ENCODE assay signal across 9 mouse cellular contexts in the genomic region with DNA sequence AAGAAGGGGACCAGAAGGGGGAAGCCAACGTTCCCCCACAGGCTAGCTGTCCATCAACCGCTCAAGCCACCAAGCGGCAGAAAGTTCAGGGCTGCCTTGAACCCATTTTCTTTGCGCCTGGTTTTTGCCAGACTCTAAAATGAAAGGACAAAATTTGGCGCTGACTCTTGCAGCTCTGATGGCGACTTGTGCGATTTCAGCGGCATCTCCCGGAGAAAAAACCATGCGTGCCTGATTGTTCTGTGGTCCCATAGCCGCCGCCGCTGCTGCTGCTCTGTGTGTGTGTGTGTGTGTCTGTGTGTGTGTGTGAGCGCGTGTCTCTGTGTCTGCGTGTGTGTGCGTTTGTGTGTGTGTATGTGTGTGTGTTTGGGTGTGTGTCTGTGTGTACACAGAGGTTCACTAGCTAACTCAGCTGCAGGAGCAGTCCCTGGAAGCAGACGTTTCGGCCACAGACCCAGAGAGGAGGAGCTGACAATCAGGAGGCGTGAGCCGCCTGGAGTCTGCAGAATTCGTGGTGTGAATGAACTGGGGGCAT. TPM values are rescaled to one million over a fixed set of nuclear protein-coding genes. Genes with fewer than 3 reads are reported as not detected.
A peak's percentile ranks its signal among the peaks of the same experiment; 100 is the strongest.
DNase-seq lines count a peak whose midpoint lies in the region; ATAC-seq lines count a peak whose summit lies in the region.
"Had no signal": no experiment of that assay in that cellular context is flagged by ENCODE, and none has a peak within 500 bp of the region (broad histone marks: within the 10 kb centered on the region; RNA-seq: fewer than 3 reads in every experiment).

No protein-coding gene starts in this region.

- peak overlapping the region; percentile 93 for H3K4me2 ChIP-seq in forebrain, embryonic 14.5 days (ENCODE audit: low read length)
- H3K4me2 ChIP-seq in midbrain, embryonic 15.5 days, result peak overlapping the region; percentile 95

- peak; percentile 32 for ATAC-seq in forebrain, embryonic 14.5 days
- peak; percentile 51 for ATAC-seq in midbrain, embryonic 15.5 days (replicated peaks)

- peak; percentile 47 for DNase-seq in ES-CJ7 (ENCODE audit: low read depth, low spot score)
- peak; percentile 64 for DNase-seq in ZHBTc4 (ENCODE audit: low read depth, low spot score)
- peak; percentile 74 for DNase-seq in forebrain, embryonic 14.5 days (ENCODE audit: low spot score)
- DNase-seq in hindbrain, embryonic 10.5 days (ENCODE audit: low spot score), result peak; percentile 78
- peak; percentile 50 for DNase-seq in left cerebral cortex, postnatal 4 days
- DNase-seq in yolk sac, embryonic 10.5 days (ENCODE audit: low spot score), result peak; percentile 50
- no peak for DNase-seq in cerebellum, adult 9-11 months

- peak overlapping the region; percentile 70 for H3K27ac ChIP-seq in forebrain, embryonic 14.5 days (ENCODE audit: low read depth, low read length)
- H3K27ac ChIP-seq in hindbrain, embryonic 10.5 days, result peak overlapping the region; percentile 96
- H3K27ac ChIP-seq in midbrain, embryonic 15.5 days, result peak overlapping the region; percentile 70

- H3K27me3 ChIP-seq in forebrain, embryonic 14.5 days (replicated peaks; ENCODE audit: control insufficient read depth, insufficient read depth, low read length), result peaks cover 31% of the 10 kb centered on the region
- H3K27me3 ChIP-seq in hindbrain, embryonic 10.5 days (ENCODE audit: insufficient read depth, poor library complexity, severe bottlenecking), result peaks cover 61% of the 10 kb centered on the region
- H3K27me3 ChIP-seq in midbrain, embryonic 15.5 days (replicated peaks), result peaks cover 42% of the 10 kb centered on the region

- under 1% methylated on average over 22 of the region's 22 CpGs for WGBS in forebrain, embryonic 14.5 days
- WGBS in hindbrain, embryonic 10.5 days, result under 1% methylated on average over 22 of the region's 22 CpGs
- 0% methylated on average over 22 of the region's 22 CpGs for WGBS in midbrain, embryonic 15.5 days

- H3K36me3 ChIP-seq in forebrain, embryonic 14.5 days (ENCODE audit: control insufficient read depth, insufficient read depth, low read length), result no peaks in the 10 kb centered on the region
- H3K36me3 ChIP-seq in hindbrain, embryonic 10.5 days, result no peaks in the 10 kb centered on the region
- H3K36me3 ChIP-seq in midbrain, embryonic 15.5 days (replicated peaks), result no peaks in the 10 kb centered on the region

- H3K9me3 ChIP-seq in forebrain, embryonic 14.5 days (replicated peaks; ENCODE audit: control insufficient read depth, low read length), result no peaks in the 10 kb centered on the region
- no peaks in the 10 kb centered on the region for H3K9me3 ChIP-seq in hindbrain, embryonic 10.5 days
- no peaks in the 10 kb centered on the region for H3K9me3 ChIP-seq in midbrain, embryonic 15.5 days

- peak overlapping the region; percentile 53 for H3K4me3 ChIP-seq in forebrain, embryonic 14.5 days (ENCODE audit: low read depth, low read length)
- H3K4me3 ChIP-seq in hindbrain, embryonic 10.5 days, result peak overlapping the region; percentile 72
- peak overlapping the region; percentile 52 for H3K4me3 ChIP-seq in midbrain, embryonic 15.5 days

- H3K9ac ChIP-seq in forebrain, embryonic 14.5 days (ENCODE audit: low read length), result peak overlapping the region; percentile 71
- H3K9ac ChIP-seq in midbrain, embryonic 15.5 days, result peak overlapping the region; percentile 52

- H3K4me1 ChIP-seq in forebrain, embryonic 14.5 days (ENCODE audit: control insufficient read depth, insufficient read depth, low read length), result peaks cover 19% of the 10 kb centered on the region
- peaks cover 66% of the 10 kb centered on the region for H3K4me1 ChIP-seq in hindbrain, embryonic 10.5 days (replicated peaks)
- H3K4me1 ChIP-seq in midbrain, embryonic 15.5 days, result peaks cover 53% of the 10 kb centered on the region

- intact Hi-C loops in left cerebral cortex, postnatal 4 days (cut with DNase I), result loop anchor here (5.0 to 10.0 kb wide), 6 partner anchors 220 to 937 kb away; no protein-coding TSS in a partner anchor

RNA-seq across cellular contexts. Expression of a gene that starts 0.6 kb away (rescaled TPM):
- 12.5 and 14.1 TPM in 2 replicates for polyA plus RNA-seq in forebrain, embryonic 14.5 days (2014; fragmentation: Nextera tagmentation; extraction: Ambion mirVana)
- 31.2 and 38.8 TPM in 2 replicates for polyA plus RNA-seq in hindbrain, embryonic 10.5 days (2016; fragmentation: Nextera tagmentation; extraction: Ambion mirVana)
- 10 to 100 TPM in 1 of 2 experiments, 1 to 10 TPM in 1; 8.7 to 13.1 TPM for total RNA-seq in left cerebral cortex, postnatal 4 days (2021)
- polyA plus RNA-seq in midbrain, embryonic 15.5 days (2015; fragmentation: Nextera tagmentation; extraction: Ambion mirVana), result 13.6 and 15.4 TPM in 2 replicates
- total RNA-seq: neutrophil, adult 5-6 weeks had no signal
